Mouse (Mus musculus): Measurements from ENCODE around the gene D630045J12Rik. TPM values are rescaled to one million over a fixed set of nuclear protein-coding genes. Genes with fewer than 3 reads are reported as not detected.

D630045J12Rik gene
- polyA plus RNA-seq, 1 experiment from 2014 or later, result 0.22 TPM

GRCm38 (mm10) chr6:38207621-38208020 is 46.2 kb downstream of the D630045J12Rik start:
- H3K9ac ChIP-seq, result no peak overlapping the region
- no peak overlapping the region for H3K4me2 ChIP-seq
- no peak overlapping the region for H3K27ac ChIP-seq (replicated peaks)
- ATAC-seq (ENCODE audit: insufficient read depth), result no peak
- H3K36me3 ChIP-seq (replicated peaks), result no peaks in the 10 kb centered on the region
- 70% methylated on average over 2 of the region's 2 CpGs for WGBS (ENCODE audit: insufficient replicate concordance)
- no peaks in the 10 kb centered on the region for H3K27me3 ChIP-seq
- no peaks in the 10 kb centered on the region for H3K4me1 ChIP-seq (replicated peaks)
- 0 out of 2 replicates have a peak, but pooled peaks cover 3% of the 10 kb centered on the region for H3K9me3 ChIP-seq (replicated peaks)
- H3K4me3 ChIP-seq (replicated peaks), result no peak overlapping the region

- Histone ChIP-seq H3K4me1 (replicated peaks) (no peaks in the 10 kb centered on the region), H3K4me2 (no peak overlapping the region), H3K4me3 (replicated peaks) (no peak overlapping the region), H3K27ac (replicated peaks) (no peak overlapping the region), H3K9me3 (replicated peaks) (0 out of 2 replicates have a peak, but pooled peaks cover under 1% of the 10 kb centered on the region), H3K36me3 (replicated peaks) (no peaks in the 10 kb centered on the region), H3K27me3 (no peaks in the 10 kb centered on the region), H3K9ac (no peak overlapping the region)
- 38% methylated on average over 8 of the region's 8 CpGs for WGBS (ENCODE audit: insufficient replicate concordance)
- ATAC-seq (ENCODE audit: insufficient read depth), result no peak
Measured at GRCm38 (mm10) chr6:38206941-38207531, 46.8 kb downstream of the D630045J12Rik start.

GRCm38 (mm10) chr6:38205375-38205774 is 48.4 kb downstream of the D630045J12Rik start:
- no peak for ATAC-seq (ENCODE audit: insufficient read depth)
- no peaks in the 10 kb centered on the region for H3K27me3 ChIP-seq
- no peaks in the 10 kb centered on the region for H3K9me3 ChIP-seq (replicated peaks)
- H3K4me3 ChIP-seq (replicated peaks), result no peak overlapping the region
- H3K4me2 ChIP-seq, result no peak overlapping the region
- H3K4me1 ChIP-seq (replicated peaks), result no peaks in the 10 kb centered on the region
- H3K36me3 ChIP-seq (replicated peaks), result no peaks in the 10 kb centered on the region
- no peak overlapping the region for H3K9ac ChIP-seq
- 67% methylated on average over 6 of the region's 6 CpGs for WGBS (ENCODE audit: insufficient replicate concordance)
- H3K27ac ChIP-seq (replicated peaks), result no peak overlapping the region

- Histone ChIP-seq H3K27ac (replicated peaks) (no peak overlapping the region), H3K4me2 (no peak overlapping the region), H3K4me3 (replicated peaks) (no peak overlapping the region), H3K9ac (no peak overlapping the region), H3K36me3 (replicated peaks) (no peaks in the 10 kb centered on the region), H3K9me3 (replicated peaks) (no peaks in the 10 kb centered on the region), H3K27me3 (no peaks in the 10 kb centered on the region), H3K4me1 (replicated peaks) (no peaks in the 10 kb centered on the region)
- 52% methylated on average over 4 of the region's 4 CpGs for WGBS (ENCODE audit: insufficient replicate concordance)
- no peak for ATAC-seq (ENCODE audit: insufficient read depth)
Measured at GRCm38 (mm10) chr6:38203820-38204219, 50.0 kb downstream of the D630045J12Rik start.

- Histone ChIP-seq H3K4me2 (no peak overlapping the region), H3K4me1 (replicated peaks) (no peaks in the 10 kb centered on the region), H3K9me3 (replicated peaks) (no peaks in the 10 kb centered on the region), H3K9ac (no peak overlapping the region), H3K27ac (replicated peaks) (no peak overlapping the region), H3K36me3 (replicated peaks) (no peaks in the 10 kb centered on the region), H3K4me3 (replicated peaks) (no peak overlapping the region), H3K27me3 (no peaks in the 10 kb centered on the region)
- WGBS (ENCODE audit: insufficient replicate concordance), result 65% methylated on average over 12 of the region's 12 CpGs
- ATAC-seq (ENCODE audit: insufficient read depth), result no peak
Measured at GRCm38 (mm10) chr6:38202816-38203215, 51.0 kb downstream of the D630045J12Rik start.

GRCm38 (mm10) chr6:38201495-38201894 is 52.3 kb downstream of the D630045J12Rik start:
- Histone ChIP-seq H3K4me3 (replicated peaks) (no peak overlapping the region), H3K4me1 (replicated peaks) (no peaks in the 10 kb centered on the region), H3K9ac (no peak overlapping the region), H3K4me2 (no peak overlapping the region), H3K9me3 (replicated peaks) (no peaks in the 10 kb centered on the region), H3K27me3 (no peaks in the 10 kb centered on the region), H3K27ac (replicated peaks) (no peak overlapping the region), H3K36me3 (replicated peaks) (no peaks in the 10 kb centered on the region)
- 61% methylated on average over 5 of the region's 5 CpGs for WGBS (ENCODE audit: insufficient replicate concordance)
- no peak for ATAC-seq (ENCODE audit: insufficient read depth)

GRCm38 (mm10) chr6:38199599-38199998 is 54.2 kb downstream of the D630045J12Rik start:
- H3K9me3 ChIP-seq (replicated peaks), result no peaks in the 10 kb centered on the region
- H3K9ac ChIP-seq, result no peak overlapping the region
- no peaks in the 10 kb centered on the region for H3K36me3 ChIP-seq (replicated peaks)
- H3K4me3 ChIP-seq (replicated peaks), result no peak overlapping the region
- ATAC-seq (ENCODE audit: insufficient read depth), result no peak
- no peaks in the 10 kb centered on the region for H3K4me1 ChIP-seq (replicated peaks)
- H3K27ac ChIP-seq (replicated peaks), result no peak overlapping the region
- 76% methylated on average over 6 of the region's 6 CpGs for WGBS (ENCODE audit: insufficient replicate concordance)
- no peak overlapping the region for H3K4me2 ChIP-seq
- no peaks in the 10 kb centered on the region for H3K27me3 ChIP-seq

- Histone ChIP-seq H3K9ac (no peak overlapping the region), H3K27me3 (no peaks in the 10 kb centered on the region), H3K27ac (replicated peaks) (no peak overlapping the region), H3K9me3 (replicated peaks) (no peaks in the 10 kb centered on the region), H3K4me3 (replicated peaks) (no peak overlapping the region), H3K4me2 (no peak overlapping the region), H3K36me3 (replicated peaks) (no peaks in the 10 kb centered on the region), H3K4me1 (replicated peaks) (no peaks in the 10 kb centered on the region)
- 74% methylated on average over 1 of the region's 1 CpGs for WGBS (ENCODE audit: insufficient replicate concordance)
- ATAC-seq (ENCODE audit: insufficient read depth), result no peak
Measured at GRCm38 (mm10) chr6:38198727-38199126, 55.1 kb downstream of the D630045J12Rik start.

- no peaks in the 10 kb centered on the region for H3K9me3 ChIP-seq (replicated peaks)
- no peaks in the 10 kb centered on the region for H3K36me3 ChIP-seq (replicated peaks)
- H3K4me1 ChIP-seq (replicated peaks), result no peaks in the 10 kb centered on the region
- no peak overlapping the region for H3K4me2 ChIP-seq
- ATAC-seq (ENCODE audit: insufficient read depth), result no peak
- H3K9ac ChIP-seq, result no peak overlapping the region
- no peaks in the 10 kb centered on the region for H3K27me3 ChIP-seq
- H3K4me3 ChIP-seq (replicated peaks), result no peak overlapping the region
- H3K27ac ChIP-seq (replicated peaks), result no peak overlapping the region
- whole genome bisulfite sequencing (ENCODE audit: insufficient replicate concordance), result 78% methylated on average over 24 of the region's 24 CpGs
Measured at GRCm38 (mm10) chr6:38196266-38197189, 57.3 kb downstream of the D630045J12Rik start.

- no peak for ATAC-seq (ENCODE audit: insufficient read depth)
- H3K27ac ChIP-seq (replicated peaks), result no peak overlapping the region
- H3K9ac ChIP-seq, result no peak overlapping the region
- WGBS (ENCODE audit: insufficient replicate concordance), result 69% methylated on average over 10 of the region's 10 CpGs
- no peak overlapping the region for H3K4me3 ChIP-seq (replicated peaks)
- no peaks in the 10 kb centered on the region for H3K27me3 ChIP-seq
- H3K36me3 ChIP-seq (replicated peaks), result no peaks in the 10 kb centered on the region
- H3K4me2 ChIP-seq, result no peak overlapping the region
- no peaks in the 10 kb centered on the region for H3K4me1 ChIP-seq (replicated peaks)
- no peaks in the 10 kb centered on the region for H3K9me3 ChIP-seq (replicated peaks)
Measured at GRCm38 (mm10) chr6:38195306-38195705, 58.5 kb downstream of the D630045J12Rik start.

GRCm38 (mm10) chr6:38194046-38194445 is 59.8 kb downstream of the D630045J12Rik start:
- no peaks in the 10 kb centered on the region for H3K36me3 ChIP-seq (replicated peaks)
- no peak for ATAC-seq (ENCODE audit: insufficient read depth)
- no peak overlapping the region for H3K27ac ChIP-seq (replicated peaks)
- H3K9me3 ChIP-seq (replicated peaks), result no peaks in the 10 kb centered on the region
- WGBS (ENCODE audit: insufficient replicate concordance), result 72% methylated on average over 7 of the region's 7 CpGs
- no peak overlapping the region for H3K9ac ChIP-seq
- no peaks in the 10 kb centered on the region for H3K4me1 ChIP-seq (replicated peaks)
- no peak overlapping the region for H3K4me3 ChIP-seq (replicated peaks)
- no peak overlapping the region for H3K4me2 ChIP-seq
- H3K27me3 ChIP-seq, result no peaks in the 10 kb centered on the region

All from liver, embryonic 15.5 days (tissue).